22 mouse cellular contexts compared by ENCODE assay signal in genomic region chr5:74920939-74921338, GRCm38 (mm10).
"Had no signal": no experiment of that assay in that cellular context is flagged by ENCODE, and none has a peak within 500 bp of the region (broad histone marks: within the 10 kb centered on the region; RNA-seq: fewer than 3 reads in every experiment).

No protein-coding gene starts in this region.

- ATAC-seq: hindbrain, embryonic 16.5 days; intestine, embryonic 15.5 days; lung, postnatal 0 days; midbrain, embryonic 15.5 days had no signal

- H3K4me1 ChIP-seq: intestine, embryonic 15.5 days; midbrain, embryonic 12.5 days; midbrain, embryonic 15.5 days; neural tube, embryonic 12.5 days; neural tube, embryonic 15.5 days had no signal

- H3K9ac ChIP-seq: intestine, embryonic 15.5 days; limb, embryonic 13.5 days; liver, embryonic 13.5 days; lung, embryonic 14.5 days; midbrain, embryonic 12.5 days; midbrain, embryonic 15.5 days; neural tube, embryonic 12.5 days; neural tube, embryonic 15.5 days had no signal

- H3K4me3 ChIP-seq: intestine, embryonic 15.5 days; layer of hippocampus, adult 2 months; limb, embryonic 10.5 days; limb, embryonic 13.5 days; liver, embryonic 13.5 days; midbrain, embryonic 12.5 days; midbrain, embryonic 15.5 days; neural tube, embryonic 12.5 days; neural tube, embryonic 15.5 days had no signal

- H3K9me3 ChIP-seq: intestine, embryonic 15.5 days; limb, embryonic 10.5 days; liver, embryonic 13.5 days; midbrain, embryonic 12.5 days; midbrain, embryonic 15.5 days; neural tube, embryonic 15.5 days had no signal

- H3K27me3 ChIP-seq: intestine, embryonic 15.5 days; limb, embryonic 13.5 days; liver, embryonic 13.5 days; midbrain, embryonic 12.5 days; midbrain, embryonic 15.5 days; neural tube, embryonic 12.5 days; neural tube, embryonic 15.5 days had no signal

- H3K36me3 ChIP-seq: intestine, embryonic 15.5 days; limb, embryonic 10.5 days; limb, embryonic 13.5 days; liver, embryonic 13.5 days; midbrain, embryonic 12.5 days; midbrain, embryonic 15.5 days; neural tube, embryonic 12.5 days; neural tube, embryonic 15.5 days had no signal

- H3K4me2 ChIP-seq: intestine, embryonic 15.5 days; limb, embryonic 13.5 days; liver, embryonic 13.5 days; lung, embryonic 14.5 days; midbrain, embryonic 12.5 days; midbrain, embryonic 15.5 days; neural tube, embryonic 12.5 days; neural tube, embryonic 15.5 days had no signal

- DNase-seq: layer of hippocampus, adult 9-11 months; liver; liver, embryonic 13.5 days; lung, embryonic 14.5 days; right cerebral cortex, adult 18-20 months; right cerebral cortex, postnatal 14 days; right cerebral cortex, postnatal 4 days; thymus, adult 2 months; thymus, postnatal 14 days; thymus, postnatal 4 days had no signal

- H3K27ac ChIP-seq: intestine, embryonic 15.5 days; layer of hippocampus, adult 2 months; limb, embryonic 10.5 days; limb, embryonic 13.5 days; liver, embryonic 13.5 days; macrophage; midbrain, embryonic 12.5 days; midbrain, embryonic 15.5 days; neural tube, embryonic 12.5 days; neural tube, embryonic 15.5 days; stomach, postnatal 0 days had no signal
